Mouse (Mus musculus): ENCODE data around the gene Snrnp70.

GRCm38 (mm10) chr7:45356087-45356486 lies 39.5 kb downstream of the Snrnp70 start:
- TF ChIP-seq CTCF (IDR thresholded peaks at IDR 0.05; ENCODE audit: borderline replicate concordance, extremely low read depth, insufficient read depth, insufficient read length): no peak
- no peak for TF ChIP-seq POLR2A (IDR thresholded peaks at IDR 0.05; ENCODE audit: borderline replicate concordance, extremely low read depth, insufficient read depth, insufficient read length, poor library complexity, severe bottlenecking)
